In genomic region chr3:53016436-53017340, GRCm38 (mm10) we compare ENCODE assay signal across 8 mouse cellular contexts. TPM values are rescaled to one million over a fixed set of nuclear protein-coding genes. Genes with fewer than 3 reads are reported as not detected.
DNase-seq lines count a peak whose midpoint lies in the region; ATAC-seq lines count a peak whose summit lies in the region.

TSS of gene Cog6 (minus strand) at chr3:53017237.

- peaks cover 5% of the 10 kb centered on the region for H3K4me1 ChIP-seq in hindbrain, embryonic 16.5 days (ENCODE audit: control insufficient read depth, insufficient read depth, low read depth, low read length)

- DNase-seq in T-cell, adult 2 months (ENCODE audit: low spot score): peak; percentile 88
- peak; percentile 87 to 88 for DNase-seq in cerebellum, postnatal 36 days
- peak; percentile 68 for DNase-seq in gastrocnemius, adult 18-20 months (ENCODE audit: low spot score)
- DNase-seq in left cerebral cortex, adult 18-20 months (ENCODE audit: low spot score in 2 of 2): peak; percentile 68 to 87
- DNase-seq in right cerebral cortex, adult 18-20 months: peak; percentile 80
- DNase-seq in urinary bladder, postnatal 10 days (ENCODE audit: low spot score): peak; percentile 34

- H3K27ac ChIP-seq in hindbrain, embryonic 16.5 days (ENCODE audit: low read depth, low read length): peak within 1 kb of the TSS; percentile 58
- peak within 1 kb of the TSS; percentile 45 for H3K27ac ChIP-seq in macrophage

- H3K4me3 ChIP-seq in hindbrain, embryonic 16.5 days (ENCODE audit: low read length): peak within 1 kb of the TSS; percentile 51
- H3K4me3 ChIP-seq in macrophage (ENCODE audit: inconsistent target): peak within 1 kb of the TSS; percentile 95

- H3K9me3 ChIP-seq in hindbrain, embryonic 16.5 days (ENCODE audit: control insufficient read depth, low read length): no peaks in the 10 kb centered on the region

- no peaks in the 10 kb centered on the region for H3K79me2 ChIP-seq in macrophage (ENCODE audit: inconsistent target)

- peak within 1 kb of the TSS; percentile 72 for H3K4me2 ChIP-seq in hindbrain, embryonic 16.5 days (ENCODE audit: low read length)

- ATAC-seq in hindbrain, embryonic 16.5 days: peak; percentile 96

- H3K9ac ChIP-seq in hindbrain, embryonic 16.5 days (ENCODE audit: low read depth, low read length): peak within 1 kb of the TSS; percentile 70

- WGBS in hindbrain, embryonic 16.5 days: 5% methylated on average over 52 of the region's 53 CpGs
- WGBS in macrophage (ENCODE audit: missing documents): 3% methylated on average over 52 of the region's 53 CpGs

- H3K36me3 ChIP-seq in hindbrain, embryonic 16.5 days (ENCODE audit: control insufficient read depth, insufficient read depth, low read length): peaks cover 13% of the 10 kb centered on the region
- H3K36me3 ChIP-seq in macrophage (ENCODE audit: inconsistent target): peaks cover 6% of the 10 kb centered on the region; the same call in 1 of the 2 replicates

- no peaks in the 10 kb centered on the region for H3K27me3 ChIP-seq in hindbrain, embryonic 16.5 days (replicated peaks; ENCODE audit: control insufficient read depth, insufficient read depth, low read length)

RNA-seq across cellular contexts. Expression of gene Cog6, which starts in this region (rescaled TPM):
- 10 to 100 TPM; 42.5 to 47.2 TPM for total RNA-seq in gastrocnemius, adult 18-20 months (2021)
- 45.8 and 50.6 TPM in 2 replicates for polyA plus RNA-seq in hindbrain, embryonic 16.5 days (2015; fragmentation: Nextera tagmentation; extraction: Ambion mirVana)
- total RNA-seq in left cerebral cortex, adult 18-20 months (2021): 10 to 100 TPM; 39.9 to 45.0 TPM
- total RNA-seq in macrophage (2018; cell fraction: chromatin; rRNA removed): 10 to 100 TPM; 10.2 to 53.0 (median 22.2) TPM
- total RNA-seq in macrophage (2018; cell fraction: cytosol; rRNA removed): 10 to 100 TPM; 12.0 to 20.3 (median 15.2) TPM
- 10 to 100 TPM in 19 of 26 experiments, 1 to 10 TPM in 7; 6.6 to 34.8 (median 14.9) TPM for total RNA-seq in macrophage (2018; cell fraction: nucleus; rRNA removed)
- 15.3 to 18.0 TPM (median 16.0 TPM) in 3 replicates for polyA plus RNA-seq in macrophage (2018)

Comparison
In these comparisons a context has a peak if more than half of its experiments do, and no peak if none do; other contexts are left out.
1. Peak in every context shown above with its lines: DNase-seq, ATAC-seq, H3K4me3 ChIP-seq and H3K27ac ChIP-seq.
2. DNase-seq: peak in every context shown above with its lines; median percentile 88 in T-cell, adult 2 months; 88 in cerebellum, postnatal 36 days; 80 in right cerebral cortex, adult 18-20 months; 78 in left cerebral cortex, adult 18-20 months; 68 in gastrocnemius, adult 18-20 months; 34 in urinary bladder, postnatal 10 days.